ENCODE assay signal across 8 mouse cellular contexts in genomic region chr6:71823488-71823887, GRCm38 (mm10). TPM values are rescaled to one million over a fixed set of nuclear protein-coding genes. Genes with fewer than 3 reads are reported as not detected.
A peak's percentile ranks its signal among the peaks of the same experiment; 100 is the strongest.
DNase-seq lines count a peak whose midpoint lies in the region; ATAC-seq and TF ChIP-seq lines count a peak whose summit lies in the region.

No protein-coding gene starts in this region.

- peak; percentile 75 for ATAC-seq in cerebellum, adult (ENCODE audit: insufficient number of reproducible peaks, low FRiP score, low TSS enrichment)
- peak; percentile 94 for ATAC-seq in forebrain, embryonic 13.5 days
- ATAC-seq in neural tube, embryonic 15.5 days (ENCODE audit: low FRiP score), result peak; percentile 90

- peak overlapping the region; percentile 81 for H3K4me2 ChIP-seq in forebrain, embryonic 13.5 days
- peak overlapping the region; percentile 78 for H3K4me2 ChIP-seq in neural tube, embryonic 15.5 days

- no peak for TF ChIP-seq CTCF in ES-Bruce4 (IDR thresholded peaks at IDR 0.05; ENCODE audit: low read depth, low read length)

- H3K27me3 ChIP-seq in ES-Bruce4 (ENCODE audit: control insufficient read depth, insufficient read depth, low read length, poor library complexity, severe bottlenecking), result no peaks in the 10 kb centered on the region
- H3K27me3 ChIP-seq in forebrain, embryonic 13.5 days, result no peaks in the 10 kb centered on the region
- no peaks in the 10 kb centered on the region; the same call in 1 of the 2 replicates for H3K27me3 ChIP-seq in neural tube, embryonic 15.5 days (replicated peaks)

- intact Hi-C loops in heart, postnatal 10 days (cut with DNase I), result no loop called here

- 0 out of 2 replicates have a peak, but pooled peaks have one; percentile 33 for TF ChIP-seq EP300 in ES-Bruce4 (IDR thresholded peaks at IDR 0.05; ENCODE audit: insufficient read depth, low read depth, low read length)

- no peaks in the 10 kb centered on the region for H3K4me1 ChIP-seq in ES-Bruce4 (ENCODE audit: control insufficient read depth, insufficient read depth, low read length)
- H3K4me1 ChIP-seq in forebrain, embryonic 13.5 days, result peaks cover 12% of the 10 kb centered on the region; the same call in 1 of the 2 replicates
- peaks cover 14% of the 10 kb centered on the region for H3K4me1 ChIP-seq in neural tube, embryonic 15.5 days

- no peak overlapping the region for H3K27ac ChIP-seq in ES-Bruce4 (ENCODE audit: insufficient read depth, low read length)
- no peak overlapping the region for H3K27ac ChIP-seq in forebrain, embryonic 13.5 days
- H3K27ac ChIP-seq in neural tube, embryonic 15.5 days (replicated peaks), result peak overlapping the region; percentile 45; the same call in 1 of the 2 replicates

- peaks cover 2% of the 10 kb centered on the region for H3K36me3 ChIP-seq in ES-Bruce4 (ENCODE audit: control insufficient read depth, insufficient read depth, low read length, poor library complexity, severe bottlenecking)
- peaks cover 2% of the 10 kb centered on the region for H3K36me3 ChIP-seq in forebrain, embryonic 13.5 days (ENCODE audit: poor library complexity, severe bottlenecking)
- H3K36me3 ChIP-seq in neural tube, embryonic 15.5 days, result 0 out of 2 replicates have a peak, but pooled peaks cover under 1% of the 10 kb centered on the region

- WGBS in forebrain, embryonic 13.5 days, result 1% methylated on average over 19 of the region's 19 CpGs
- WGBS in neural tube, embryonic 15.5 days, result 0% methylated on average over 19 of the region's 19 CpGs

- TF ChIP-seq POLR2A in ES-Bruce4 (IDR thresholded peaks at IDR 0.05; ENCODE audit: insufficient read depth, low read length), result peak; percentile 59

- peak overlapping the region; percentile 30 for H3K9ac ChIP-seq in ES-Bruce4 (ENCODE audit: low read depth, poor library complexity, severe bottlenecking)
- H3K9ac ChIP-seq in forebrain, embryonic 13.5 days, result peak overlapping the region; percentile 64
- H3K9ac ChIP-seq in neural tube, embryonic 15.5 days (replicated peaks), result peak overlapping the region; percentile 49

- H3K4me3 ChIP-seq in ES-Bruce4 (ENCODE audit: low read depth, low read length), result peak overlapping the region; percentile 80
- peak overlapping the region; percentile 62 for H3K4me3 ChIP-seq in forebrain, embryonic 13.5 days
- H3K4me3 ChIP-seq in neural tube, embryonic 15.5 days (replicated peaks), result peak overlapping the region; percentile 64

- H3K9me3 ChIP-seq in ES-Bruce4 (replicated peaks; ENCODE audit: control insufficient read depth, insufficient read depth, low read length, poor library complexity, severe bottlenecking), result no peaks in the 10 kb centered on the region
- H3K9me3 ChIP-seq in forebrain, embryonic 13.5 days (replicated peaks), result no peaks in the 10 kb centered on the region
- no peaks in the 10 kb centered on the region for H3K9me3 ChIP-seq in neural tube, embryonic 15.5 days (replicated peaks)

- DNase-seq in heart, postnatal 10 days, result peak; percentile 92 to 95
- DNase-seq in layer of hippocampus, adult 11-12 months (ENCODE audit: low spot score), result peak; percentile 89
- DNase-seq in lung, adult 18-20 months, result peak; percentile 90 to 91
- DNase-seq in testis, postnatal 14 days (ENCODE audit: low spot score), result peak; percentile 91

RNA-seq across cellular contexts. Expression of gene Mrpl35, which starts 3.3 kb away (rescaled TPM):
- 60.8 and 70.5 TPM in 2 replicates for polyA plus RNA-seq in ES-Bruce4 (2011; ENCODE audit: insufficient read depth, insufficient read length, low read depth, missing spikeins)
- polyA plus RNA-seq in forebrain, embryonic 13.5 days (2015; fragmentation: Nextera tagmentation; extraction: Ambion mirVana), result 55.7 and 58.1 TPM in 2 replicates
- total RNA-seq in heart, postnatal 10 days (2021), result 10 to 100 TPM; 49.1 to 50.0 TPM
- 46.8 and 52.4 TPM in 2 replicates for polyA plus RNA-seq in neural tube, embryonic 15.5 days (2015; fragmentation: Nextera tagmentation; extraction: Ambion mirVana)

RNA-seq across cellular contexts. Expression of gene Immt, which starts 7.6 kb away (rescaled TPM):
- polyA plus RNA-seq in ES-Bruce4 (2011; ENCODE audit: insufficient read depth, insufficient read length, low read depth, missing spikeins), result 128 and 129 TPM in 2 replicates
- polyA plus RNA-seq in forebrain, embryonic 13.5 days (2015; fragmentation: Nextera tagmentation; extraction: Ambion mirVana), result 166 and 172 TPM in 2 replicates
- total RNA-seq in heart, postnatal 10 days (2021), result 100 to 1,000 TPM; 542 to 553 TPM
- 160 and 173 TPM in 2 replicates for polyA plus RNA-seq in neural tube, embryonic 15.5 days (2015; fragmentation: Nextera tagmentation; extraction: Ambion mirVana)
